Mouse (Mus musculus) CH12.LX (cell line): ENCODE results near the gene H2-Q4.
"Not testable (repeated sequence)": the region's sequence is repeated elsewhere in the genome, so short reads cannot be mapped to it uniquely, and the experiment has no call there.

ENCODE experiments used
- CTCF ChIP-seq, 2 experiments: IDR thresholded peaks in 1 of 2; conservative IDR thresholded peaks in 1 of 2; 2 replicates each; pipeline ENCODE4 v1.5.1; 2011 to 2012; ENCODE audit warnings: low read depth in 2 of 2, low read length in 2 of 2, improper control_type of control experiment in 1 of 2, inconsistent platforms in 1 of 2, mild to moderate bottlenecking in 1 of 2, moderate library complexity in 1 of 2
- EP300 ChIP-seq: IDR thresholded peaks from 2 replicates; pipeline ENCODE4 v1.6.1; 2011; ENCODE audit warnings: low read length, improper control_type of control experiment
- MAZ ChIP-seq: IDR thresholded peaks from 2 replicates; pipeline ENCODE4 v1.6.1; 2012; ENCODE audit warnings: low read depth, mild to moderate bottlenecking, inconsistent platforms, low read length, improper control_type of control experiment, moderate library complexity
- SIN3A ChIP-seq: IDR thresholded peaks from 2 replicates; pipeline ENCODE4 v1.6.1; 2012; ENCODE audit warnings: low read length, improper control_type of control experiment, inconsistent platforms
- ZKSCAN1 ChIP-seq: IDR thresholded peaks from 2 replicates; pipeline ENCODE4 v1.6.1; 2012; ENCODE audit warnings: low read depth, inconsistent platforms, low read length, improper control_type of control experiment, borderline replicate concordance
- ZMIZ1 ChIP-seq: IDR thresholded peaks from 2 replicates; pipeline ENCODE4 v1.6.1; 2012; ENCODE audit warnings: low read depth, mild to moderate bottlenecking, inconsistent platforms, low read length, improper control_type of control experiment

- not testable (repeated sequence) for TF ChIP-seq ZMIZ1; ZKSCAN1; EP300; SIN3A; MAZ; CTCF (conservative IDR thresholded peaks at IDR 0.05 in 1 of 2, IDR thresholded peaks at IDR 0.05 in 1 of 2; ENCODE audit: low read depth in 2 of 2, low read length in 2 of 2)
Measured at GRCm38 (mm10) chr17:35329714-35330113, 49.7 kb upstream of the H2-Q4 start.
